ENCODE assay signal across 19 mouse cellular contexts in the genomic region with DNA sequence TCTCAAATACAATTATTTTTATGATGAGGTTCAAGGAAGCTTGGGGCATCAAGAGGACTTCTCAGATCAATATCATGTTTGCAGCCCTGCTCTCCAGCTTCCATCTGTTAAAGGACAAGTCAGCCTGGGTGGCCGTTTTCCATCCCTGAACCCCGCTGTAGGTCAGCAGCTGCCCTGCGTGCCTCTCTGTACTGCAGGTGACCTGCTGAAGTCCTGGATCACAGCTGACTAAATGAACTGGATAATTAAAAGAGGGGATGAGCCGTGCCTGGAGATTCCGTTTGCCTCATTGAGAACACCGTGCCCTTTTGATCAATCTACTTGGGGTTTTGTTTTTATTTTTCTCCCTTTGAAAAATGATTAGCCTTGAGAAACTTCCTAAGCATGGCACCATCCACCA.
"Had no signal": no experiment of that assay in that cellular context is flagged by ENCODE, and none has a peak within 500 bp of the region (broad histone marks: within the 10 kb centered on the region; RNA-seq: fewer than 3 reads in every experiment).

No protein-coding gene starts in this region.

- ATAC-seq: liver, postnatal 0 days; lung, postnatal 0 days; midbrain, embryonic 16.5 days had no signal

- H3K4me2 ChIP-seq: liver, embryonic 15.5 days; lung, embryonic 15.5 days; midbrain, embryonic 12.5 days; neural tube, embryonic 12.5 days; stomach, embryonic 15.5 days had no signal

- H3K27me3 ChIP-seq: liver, embryonic 15.5 days; lung, embryonic 15.5 days; megakaryocyte, embryonic 14.5 days; midbrain, embryonic 12.5 days; neural tube, embryonic 12.5 days; stomach, embryonic 15.5 days had no signal

- H3K27ac ChIP-seq: liver, embryonic 15.5 days; lung, embryonic 15.5 days; macrophage; midbrain, embryonic 12.5 days; neural tube, embryonic 12.5 days; stomach, embryonic 15.5 days; stomach, postnatal 0 days had no signal

- H3K9ac ChIP-seq: liver, embryonic 15.5 days; liver, postnatal 0 days; lung, embryonic 15.5 days; midbrain, embryonic 12.5 days; neural tube, embryonic 12.5 days; stomach, embryonic 15.5 days had no signal

- H3K4me3 ChIP-seq: liver, embryonic 15.5 days; lung, embryonic 15.5 days; megakaryocyte, embryonic 14.5 days; midbrain, embryonic 12.5 days; neural tube, embryonic 12.5 days; stomach, embryonic 15.5 days had no signal

- DNase-seq: liver, postnatal 0 days; lung, adult 2 months; lung, postnatal 14 days; lung, postnatal 36 days; midbrain, embryonic 14.5 days; right cerebral cortex, postnatal 14 days; thymus, adult 2 months; thymus, postnatal 25 days; thymus, postnatal 4 days had no signal

- H3K9me3 ChIP-seq: liver, embryonic 15.5 days; lung, embryonic 15.5 days; megakaryocyte, embryonic 14.5 days; midbrain, embryonic 12.5 days; neural tube, embryonic 12.5 days; stomach, embryonic 15.5 days had no signal

- H3K4me1 ChIP-seq: liver, embryonic 15.5 days; lung, embryonic 15.5 days; megakaryocyte, embryonic 14.5 days; midbrain, embryonic 12.5 days; neural tube, embryonic 12.5 days; stomach, embryonic 15.5 days had no signal

- H3K36me3 ChIP-seq: liver, embryonic 15.5 days; lung, embryonic 15.5 days; midbrain, embryonic 12.5 days; neural tube, embryonic 12.5 days; stomach, embryonic 15.5 days had no signal
